Mouse (Mus musculus) ovary, postnatal 10 days (tissue): ENCODE measurements around the gene Mecom.

Experiments
- DNase-seq: peaks from one replicate; pipeline ENCODE4 v3.0.0; 2022; ENCODE audit warnings: low spot score

The Mecom gene

GRCm38 (mm10) chr3:30353878-30354727 is 193.7 kb downstream of the Mecom start:
- no peak for DNase-seq

- DNase-seq, result no peak
These were observed 198.5 kb downstream of the Mecom start for GRCm38 (mm10) chr3:30349279-30349678.

- DNase-seq, result no peak
These were observed 203.7 kb downstream of the Mecom start for GRCm38 (mm10) chr3:30344151-30344550.

- no peak for DNase-seq
These were observed 215.5 kb downstream of the Mecom start for GRCm38 (mm10) chr3:30332337-30332736.

- no peak for DNase-seq
These were observed 217.3 kb downstream of the Mecom start for GRCm38 (mm10) chr3:30330476-30330875.

- no peak for DNase-seq
These were observed 217.8 kb downstream of the Mecom start for GRCm38 (mm10) chr3:30330021-30330420.

GRCm38 (mm10) chr3:30314955-30315354 is 232.9 kb downstream of the Mecom start:
- DNase-seq, result no peak

- DNase-seq, result no peak
These were observed 239.7 kb downstream of the Mecom start for GRCm38 (mm10) chr3:30308081-30308480.

GRCm38 (mm10) chr3:30307601-30308000 is 240.2 kb downstream of the Mecom start:
- DNase-seq, result no peak

GRCm38 (mm10) chr3:30306080-30306479 is 241.7 kb downstream of the Mecom start:
- DNase-seq, result no peak

GRCm38 (mm10) chr3:30299460-30299859 is 248.3 kb downstream of the Mecom start:
- no peak for DNase-seq

- DNase-seq, result no peak
These were observed 253.4 kb downstream of the Mecom start for GRCm38 (mm10) chr3:30294433-30294832.

- DNase-seq, result no peak
These were observed 261.3 kb downstream of the Mecom start for GRCm38 (mm10) chr3:30286529-30286928.

- no peak for DNase-seq
These were observed 263.7 kb downstream of the Mecom start for GRCm38 (mm10) chr3:30284094-30284493.

GRCm38 (mm10) chr3:30283562-30283961 is 264.2 kb downstream of the Mecom start:
- no peak for DNase-seq

- DNase-seq, result no peak
These were observed 270.2 kb downstream of the Mecom start for GRCm38 (mm10) chr3:30277569-30277968.

GRCm38 (mm10) chr3:30276099-30276498 is 271.7 kb downstream of the Mecom start:
- no peak for DNase-seq

- DNase-seq, result no peak
These were observed 278.6 kb downstream of the Mecom start for GRCm38 (mm10) chr3:30269253-30269652.

- DNase-seq, result no peak
These were observed 286.9 kb downstream of the Mecom start for GRCm38 (mm10) chr3:30260945-30261344.

- DNase-seq, result no peak
These were observed 289.4 kb downstream of the Mecom start for GRCm38 (mm10) chr3:30258421-30258820.

- no peak for DNase-seq
These were observed 290.0 kb downstream of the Mecom start for GRCm38 (mm10) chr3:30257776-30258175.

- no peak for DNase-seq
These were observed 290.9 kb downstream of the Mecom start for GRCm38 (mm10) chr3:30256896-30257295.

GRCm38 (mm10) chr3:30255828-30256227 is 292.0 kb downstream of the Mecom start:
- no peak for DNase-seq

- DNase-seq, result no peak
These were observed 293.4 kb downstream of the Mecom start for GRCm38 (mm10) chr3:30254451-30254850.
